Mouse (Mus musculus) embryo, embryonic 10 days (tissue): ENCODE measurements around the gene Myo1c.

ENCODE experiments used
- DNase-seq: peaks from one replicate; pipeline ENCODE4 v3.0.0-alpha.2; 2015; ENCODE audit warnings: low spot score

The Myo1c gene

GRCm38 (mm10) chr11:75649155-75649561 lies 1.1 kb upstream of the Myo1c start:
- no peak for DNase-seq

GRCm38 (mm10) chr11:75650958-75651425 lies 688 bp downstream of the Myo1c start:
- no peak for DNase-seq

DNA sequence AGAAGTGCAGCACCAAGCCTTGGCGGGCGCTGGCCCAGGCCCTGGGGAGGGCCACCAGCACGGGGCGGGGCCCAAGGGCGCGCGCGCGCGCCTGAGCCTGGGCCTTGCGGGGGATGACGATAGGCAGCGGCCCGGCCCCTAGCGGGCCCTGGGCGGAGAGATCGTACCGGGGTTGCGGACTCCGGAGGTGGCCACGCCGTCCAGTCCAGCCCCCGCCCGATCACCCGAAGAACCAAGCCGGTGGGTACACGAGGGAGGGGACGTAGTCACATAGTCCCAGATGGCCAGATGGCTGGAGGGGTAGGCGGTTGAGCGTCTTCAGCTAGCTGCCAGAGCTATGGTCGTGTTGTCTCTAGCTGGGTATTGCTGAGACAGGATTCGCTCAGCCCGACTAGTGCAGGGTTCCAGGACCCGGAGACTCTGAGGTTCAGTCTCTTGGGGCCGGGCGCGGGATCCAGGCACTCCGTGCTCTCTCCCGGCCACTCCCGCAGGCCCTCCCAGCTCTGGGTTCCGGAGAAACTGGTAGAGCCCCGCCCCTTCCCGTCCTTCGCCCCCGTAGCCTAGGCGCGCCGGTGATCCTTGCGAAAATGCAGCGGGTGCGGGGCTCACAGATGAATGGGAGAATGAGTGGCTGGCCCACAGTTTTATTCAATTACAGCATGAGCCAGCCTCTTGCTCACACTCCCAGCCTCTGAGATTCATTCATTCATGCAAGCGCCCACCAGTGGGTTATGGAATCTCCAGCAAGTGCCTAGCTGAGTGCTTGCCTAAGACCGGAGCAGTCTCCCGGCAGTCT lies 1.3 kb downstream of the Myo1c start:
- DNase-seq: peak; percentile 66

- DNase-seq: no peak
Observed at GRCm38 (mm10) chr11:75652222-75652941, 2.1 kb downstream of the Myo1c start.

GRCm38 (mm10) chr11:75652942-75653684 lies 2.8 kb downstream of the Myo1c start:
- DNase-seq: peak; percentile 39

DNA sequence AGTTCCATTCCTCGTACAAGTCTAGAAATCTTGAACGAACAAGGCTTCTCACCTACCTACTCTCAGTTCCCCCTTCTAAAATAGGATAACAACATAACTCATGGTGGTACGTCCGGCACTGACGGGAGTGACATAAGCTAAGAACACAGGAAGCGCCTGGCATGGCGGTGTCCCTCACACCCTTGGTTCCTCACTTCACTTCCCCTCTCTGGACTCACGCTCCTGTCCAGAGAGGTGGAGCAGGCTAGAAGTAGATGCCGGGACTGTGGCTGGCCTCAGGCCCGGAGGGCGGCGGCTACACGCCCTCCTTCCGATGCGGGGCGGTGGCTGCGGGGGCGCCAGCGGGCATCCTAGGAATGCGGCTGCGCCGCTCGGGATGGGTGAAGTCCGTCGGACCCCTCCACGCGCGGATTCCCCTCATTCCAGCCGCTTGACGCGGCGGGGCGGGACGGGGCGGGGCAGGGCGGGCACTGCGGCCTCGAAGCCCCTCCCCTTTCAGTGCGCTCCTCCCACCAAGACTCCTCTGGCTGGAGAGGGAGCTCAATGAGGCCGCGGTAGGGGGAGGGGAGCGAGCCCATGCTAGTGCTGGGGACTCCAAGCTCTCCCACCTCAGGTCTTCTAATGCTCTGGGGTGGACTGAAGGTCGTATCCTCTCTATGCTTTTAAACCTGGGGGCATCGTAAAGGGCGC lies 3.6 kb downstream of the Myo1c start:
- DNase-seq: peak; percentile 93

DNA sequence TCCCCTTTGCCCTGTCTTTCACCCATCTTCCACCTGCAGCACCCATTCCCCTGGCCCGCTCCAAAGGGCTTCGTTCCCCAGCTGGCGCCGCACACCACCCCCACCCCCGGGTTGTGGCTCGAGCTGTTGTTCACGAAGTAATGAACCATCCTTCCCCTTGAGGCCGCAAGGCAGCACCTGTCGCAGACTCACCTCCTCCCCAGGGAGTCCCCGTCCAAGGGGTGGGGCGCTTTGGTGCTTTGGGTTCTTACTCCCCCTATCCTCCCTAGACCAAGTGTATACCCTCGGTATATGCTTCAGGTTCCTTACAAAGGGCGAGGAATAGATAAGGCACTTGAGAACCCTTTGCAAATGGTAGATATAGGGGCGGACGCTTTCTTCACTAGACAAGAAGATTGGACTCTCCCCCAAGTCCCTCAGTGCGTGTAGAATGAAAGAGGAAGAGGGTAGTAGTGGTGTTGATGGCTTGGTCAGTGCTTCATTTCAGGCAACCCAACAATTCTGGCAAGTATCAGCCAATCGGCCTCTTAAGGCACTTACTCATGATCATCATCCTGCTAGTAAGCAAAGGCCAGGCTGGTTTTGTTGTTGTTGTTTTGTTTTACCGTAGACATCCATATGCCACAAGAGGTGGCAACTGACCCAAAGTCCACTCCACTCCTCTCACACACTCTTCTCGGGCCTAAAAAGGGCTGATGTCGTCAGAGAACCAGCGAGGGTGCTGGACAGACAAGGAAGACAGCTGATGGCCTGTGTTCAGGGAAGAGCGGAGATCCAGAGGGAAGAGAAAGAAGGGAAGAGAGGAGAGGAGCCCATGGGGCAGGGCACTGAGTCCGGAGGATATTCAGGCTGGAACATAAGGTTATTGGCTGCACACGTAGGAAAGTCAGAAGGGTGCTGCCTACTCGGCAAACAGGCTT lies 4.4 kb downstream of the Myo1c start:
- no peak for DNase-seq

DNA sequence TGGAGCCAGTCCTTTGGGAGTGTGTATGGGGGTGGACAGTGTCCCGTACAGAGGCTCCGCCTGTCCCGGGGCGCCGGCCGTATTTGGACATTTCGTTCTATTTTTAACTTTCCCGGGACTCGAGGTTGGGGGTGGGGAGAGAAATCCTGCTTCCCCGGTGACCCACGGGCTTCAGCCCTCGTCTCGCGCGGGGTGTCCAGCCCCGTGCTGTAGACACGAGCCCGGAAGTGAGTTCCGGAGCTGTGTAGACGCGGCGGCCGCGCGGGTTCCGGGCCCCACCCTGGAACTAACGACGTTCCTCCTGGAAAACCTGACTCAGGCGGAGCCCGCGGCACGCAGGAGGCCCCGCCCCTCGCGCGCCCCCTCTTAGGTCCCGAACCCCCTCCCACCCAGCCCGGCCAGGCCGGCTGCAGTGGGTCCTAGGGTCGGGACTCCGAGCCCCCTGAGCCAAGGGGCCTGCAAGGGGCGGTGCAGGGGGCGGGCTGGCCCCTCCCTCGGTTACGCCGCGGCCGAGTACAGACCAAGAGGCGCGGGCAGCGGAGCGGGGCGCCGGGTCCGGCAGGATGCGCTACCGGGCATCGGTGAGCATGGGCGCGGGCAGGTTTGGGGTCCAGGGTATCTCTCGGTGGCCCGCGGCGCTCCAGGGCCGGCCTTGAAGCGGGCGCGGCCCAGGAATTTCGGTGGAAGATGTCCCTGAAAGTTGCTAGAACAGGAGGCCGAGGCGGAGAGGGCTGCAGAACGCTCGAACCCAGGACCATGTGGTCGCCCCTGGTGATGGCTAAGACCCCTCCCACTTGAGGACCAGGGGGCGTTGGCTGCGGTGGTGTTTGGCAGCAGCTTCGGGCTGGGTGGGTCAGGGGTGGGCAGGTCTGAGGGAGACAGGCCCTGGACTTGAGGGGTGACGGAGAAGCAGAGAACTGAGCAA lies 5.6 kb downstream of the Myo1c start:
- DNase-seq: peak; percentile 56

DNA sequence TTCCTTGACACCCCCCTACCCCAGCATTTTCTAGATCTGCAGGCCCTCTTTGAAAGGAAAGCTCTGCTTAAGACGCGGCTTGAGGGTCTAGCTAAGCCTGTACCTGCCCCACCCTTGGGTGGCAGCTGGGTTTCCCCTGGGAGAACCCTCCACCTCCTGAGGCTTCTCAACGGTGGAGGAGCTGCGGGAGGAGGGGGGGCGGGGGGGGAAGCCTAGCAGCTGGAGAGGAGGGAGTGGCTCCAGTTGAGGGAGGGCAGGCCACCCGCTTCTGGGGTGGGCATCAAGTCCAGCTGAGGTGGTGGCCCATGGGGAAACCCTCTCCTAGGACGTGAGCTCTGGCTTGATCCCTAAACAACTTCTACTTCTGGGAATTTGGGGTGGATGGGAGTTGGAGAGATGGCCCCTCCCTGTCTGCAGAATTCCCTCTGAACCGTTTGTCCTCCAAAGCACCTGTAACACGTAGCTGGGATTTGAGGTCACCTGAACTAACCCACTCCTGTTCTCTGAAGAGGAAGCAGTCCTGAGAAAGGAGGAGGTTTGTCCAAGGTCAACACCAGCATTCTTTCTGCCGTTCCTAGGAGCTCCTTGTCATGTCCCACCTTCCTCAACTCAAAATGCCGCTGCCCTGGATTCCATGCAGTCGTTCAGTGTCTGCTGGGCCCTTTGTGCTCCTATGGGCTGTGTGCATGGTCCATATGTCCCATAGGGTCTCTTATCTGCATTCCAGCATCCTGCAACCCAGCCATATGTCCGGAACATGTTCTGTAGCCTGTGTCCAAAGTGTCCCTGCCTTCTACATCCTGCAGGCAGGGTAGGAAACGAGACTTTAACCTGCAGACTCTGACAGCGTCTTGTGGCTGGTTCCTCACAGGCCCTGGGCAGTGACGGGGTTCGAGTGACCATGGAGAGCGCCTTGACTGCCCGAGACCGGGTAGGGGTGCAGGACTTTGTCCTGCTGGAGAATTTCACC lies 6.6 kb downstream of the Myo1c start:
- DNase-seq: no peak

DNA sequence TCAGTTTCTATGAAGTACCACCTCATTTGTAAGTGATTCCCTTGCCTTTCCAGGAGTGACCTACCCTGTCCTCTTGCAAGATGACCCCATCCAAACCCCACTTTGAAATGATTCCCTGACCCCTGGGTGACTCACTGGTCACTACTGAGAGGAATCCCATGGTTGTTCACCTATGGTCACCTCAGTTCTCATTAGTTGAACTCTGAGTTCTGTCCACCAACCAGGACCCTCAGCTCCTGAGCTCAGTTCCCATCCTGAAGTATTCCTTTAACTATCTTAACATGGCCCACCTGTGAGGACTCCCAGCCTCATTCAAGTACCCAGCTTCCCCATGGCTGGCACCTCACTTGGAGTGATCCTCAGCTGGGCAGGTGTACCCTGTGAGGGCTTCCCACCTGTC lies 7.5 kb downstream of the Myo1c start:
- DNase-seq: no peak

DNA sequence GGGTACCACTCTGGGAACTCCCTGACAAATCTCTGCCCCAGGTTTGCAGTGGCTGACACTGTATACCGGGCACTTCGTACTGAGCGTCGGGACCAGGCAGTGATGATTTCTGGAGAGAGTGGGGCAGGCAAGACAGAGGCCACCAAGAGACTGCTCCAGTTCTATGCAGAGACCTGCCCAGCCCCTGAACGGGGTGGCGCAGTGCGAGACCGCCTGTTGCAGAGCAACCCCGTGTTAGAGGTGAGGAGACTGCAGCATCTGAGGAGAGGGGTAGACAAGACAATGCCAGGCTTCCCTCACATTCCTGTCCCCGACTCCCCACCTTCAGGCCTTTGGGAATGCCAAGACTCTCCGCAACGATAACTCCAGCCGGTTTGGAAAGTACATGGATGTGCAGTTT lies 8.0 kb downstream of the Myo1c start:
- no peak for DNase-seq

DNA sequence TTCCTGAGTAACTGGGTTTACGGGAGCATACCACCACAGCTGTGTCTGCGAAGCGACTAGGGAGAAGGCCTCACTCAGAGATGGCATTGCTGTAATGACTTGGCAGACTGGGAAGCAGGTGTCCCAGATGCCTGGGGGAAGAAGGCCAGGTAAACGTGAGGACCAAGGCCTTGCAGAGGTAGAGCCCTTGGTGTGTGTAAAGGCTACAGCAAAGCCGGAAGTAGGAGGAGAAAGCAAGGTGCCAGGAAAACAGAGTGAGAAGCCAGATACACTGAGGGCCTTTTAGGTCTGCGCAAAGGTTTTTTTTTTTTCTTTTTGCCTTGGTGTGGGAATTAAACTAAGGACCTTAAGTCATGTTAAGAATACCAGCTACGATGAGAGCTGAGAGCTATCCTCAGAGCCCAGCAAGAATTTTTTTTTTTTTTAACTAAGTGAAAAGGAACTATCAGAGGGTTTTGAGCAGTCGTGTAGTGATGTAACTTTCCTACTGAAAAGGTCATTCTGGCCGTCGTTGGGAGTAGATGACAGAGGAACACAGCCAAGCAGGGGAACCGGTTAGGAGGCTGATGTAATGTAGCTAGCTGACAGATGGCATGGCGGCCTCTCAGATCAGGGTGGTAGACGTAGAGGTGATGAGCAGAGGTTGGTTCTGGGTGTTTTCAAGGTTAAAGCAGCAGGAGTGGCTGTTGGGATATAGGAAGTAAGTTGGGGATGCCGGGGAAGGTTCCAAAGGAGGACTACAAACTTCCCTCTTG lies 8.9 kb downstream of the Myo1c start:
- DNase-seq: no peak

DNA sequence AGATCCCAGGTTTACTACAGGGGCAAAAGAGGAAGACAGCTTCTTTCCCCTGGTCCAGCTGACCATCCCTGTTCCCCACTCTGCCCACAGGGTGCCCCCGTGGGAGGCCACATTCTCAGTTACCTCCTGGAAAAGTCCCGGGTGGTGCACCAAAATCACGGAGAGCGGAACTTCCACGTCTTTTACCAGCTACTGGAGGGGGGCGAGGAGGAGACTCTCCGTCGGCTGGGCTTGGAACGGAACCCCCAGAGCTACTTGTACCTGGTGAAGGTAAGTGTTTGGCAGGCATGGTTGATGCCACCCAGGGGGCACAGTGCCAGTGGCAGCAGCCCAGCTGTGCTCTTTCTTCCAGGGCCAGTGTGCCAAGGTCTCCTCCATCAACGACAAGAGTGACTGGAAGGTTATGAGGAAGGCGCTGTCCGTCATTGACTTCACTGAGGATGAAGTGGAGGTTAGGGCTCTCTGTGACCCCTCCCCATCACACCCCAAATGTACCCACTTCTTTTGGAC lies 9.8 kb downstream of the Myo1c start:
- DNase-seq: no peak

GRCm38 (mm10) chr11:75660941-75661800 lies 10.9 kb downstream of the Myo1c start:
- DNase-seq: no peak

GRCm38 (mm10) chr11:75662131-75662530 lies 11.8 kb downstream of the Myo1c start:
- DNase-seq: no peak

DNA sequence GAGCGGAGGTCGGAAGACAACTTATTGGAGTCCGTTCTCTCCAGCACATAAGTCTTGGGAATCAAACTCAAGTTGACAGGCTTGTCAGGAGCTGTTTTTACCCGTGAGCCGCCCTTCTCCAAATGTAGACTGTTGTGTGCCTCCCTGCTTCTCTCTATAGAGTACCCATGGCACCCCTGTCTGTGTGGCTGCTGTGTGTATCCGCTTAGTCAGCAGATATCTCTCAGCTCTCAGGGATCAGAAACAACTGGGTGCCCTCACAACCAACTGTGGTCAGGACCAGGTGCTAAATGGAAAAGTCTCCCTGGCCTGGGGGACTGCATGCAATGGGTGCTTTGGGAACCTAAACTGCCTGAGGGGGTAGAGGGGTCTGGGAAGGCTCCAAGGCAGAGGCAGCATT lies 16.0 kb downstream of the Myo1c start:
- DNase-seq: no peak

DNA sequence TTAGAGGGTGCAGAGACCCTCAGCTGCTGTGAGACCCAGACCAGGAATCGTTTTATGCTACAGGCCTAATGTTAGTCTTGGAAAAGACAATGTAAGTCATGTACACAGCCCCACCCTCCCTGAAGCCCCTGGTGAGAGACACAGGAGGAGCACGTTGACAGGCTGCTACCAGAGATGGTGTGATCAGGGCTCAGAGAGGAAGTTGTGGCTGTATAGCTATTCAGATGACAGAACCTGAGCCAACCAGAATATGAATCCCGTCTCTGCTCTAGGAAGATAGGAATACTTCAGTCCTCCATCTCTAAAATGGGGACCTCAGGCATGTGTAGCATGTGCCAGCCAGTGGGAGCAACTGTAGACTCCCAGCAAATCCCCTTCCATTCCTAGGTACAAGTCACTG lies 18.3 kb downstream of the Myo1c start:
- no peak for DNase-seq
